Mouse (Mus musculus): ENCODE results near the gene Gm13757. TPM values are rescaled to one million over a fixed set of nuclear protein-coding genes. Genes with fewer than 3 reads are reported as not detected.

Gm13757 gene
- polyA plus RNA-seq (2014; fragmentation: Illumina TruSeq; extraction: RNeasy Lipid Tissue Mini Kit (QIAGEN cat#74804); ENCODE audit: insufficient read depth, low read depth, low replicate concordance), result not detected

DNA sequence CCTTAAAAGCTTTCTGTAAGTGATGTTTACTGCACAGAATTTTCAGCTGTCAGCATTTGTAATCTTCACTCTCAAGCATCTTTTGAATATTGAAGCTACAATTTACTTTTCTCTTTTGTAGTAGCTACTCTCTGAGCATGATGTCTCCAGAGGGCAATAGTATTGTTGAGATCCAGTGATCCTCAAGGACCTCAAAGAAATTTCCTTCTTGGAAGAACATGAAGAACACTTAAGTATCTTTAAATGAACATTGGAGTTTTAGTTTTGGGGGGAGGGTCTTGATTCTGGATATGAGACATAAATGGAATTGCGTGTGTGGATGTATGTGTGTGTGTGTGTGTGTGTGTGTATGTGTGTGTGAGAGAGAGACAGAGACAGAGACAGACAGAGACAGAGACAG is at the start of gene Gm13757:
Gm13757 (minus strand) TSS at position 101 of the 400 bp plus-strand sequence.

GRCm38 (mm10) chr2:88493020-88493419 is 44.1 kb upstream of the Gm13757 start, which contains the start of gene Olfr1185-ps1:
TSS of gene Olfr1185-ps1 (plus strand) at chr2:88493320.

DNA sequence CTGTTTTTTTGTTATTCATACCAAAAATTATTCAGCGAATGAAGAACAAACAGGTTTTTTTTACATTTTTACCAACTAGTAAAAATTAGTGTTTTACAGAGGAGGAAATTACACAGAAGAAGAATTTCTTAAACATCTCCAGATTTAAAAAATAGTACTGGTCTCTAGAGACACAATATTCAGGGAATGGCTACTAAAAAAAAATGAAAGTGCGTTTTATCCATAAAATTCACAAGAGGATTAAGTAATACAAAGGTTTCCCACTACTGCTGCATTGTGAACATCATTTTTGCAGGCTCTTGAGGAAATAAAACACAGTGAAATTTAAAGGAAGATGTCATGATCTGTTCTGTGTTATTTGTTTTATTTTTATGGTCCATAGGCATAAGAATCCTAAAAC is 34.4 kb upstream of the Gm13757 start, which contains the start of gene Olfr1184:
Olfr1184 (plus strand) TSS at position 301 of the 400 bp plus-strand sequence.

GRCm38 (mm10) chr2:88454567-88454966 is 5.6 kb upstream of the Gm13757 start, which contains the start of gene Olfr1183:
TSS of gene Olfr1183 (plus strand) at chr2:88454867.

GRCm38 (mm10) chr2:88426071-88426470 is 22.9 kb downstream of the Gm13757 start, which contains the start of gene Olfr1181:
TSS of gene Olfr1181 (minus strand) at chr2:88426171.

GRCm38 (mm10) chr2:88419051-88419450 is 29.9 kb downstream of the Gm13757 start, which contains the start of gene Olfr1180:
TSS of gene Olfr1180 (minus strand) at chr2:88419151.

GRCm38 (mm10) chr2:88406353-88406752 is 42.6 kb downstream of the Gm13757 start, which contains the start of gene Olfr1179:
TSS of gene Olfr1179 (minus strand) at chr2:88406453.

Other genes starting within 250 kb of the Gm13757 start
- not detected for gene Olfr1170, start 220.8 kb downstream of the Gm13757 start, polyA plus RNA-seq (2014; fragmentation: Illumina TruSeq; extraction: RNeasy Lipid Tissue Mini Kit (QIAGEN cat#74804); ENCODE audit: insufficient read depth, low read depth, low replicate concordance)
- not detected for gene Olfr1173, start 169.3 kb downstream of the Gm13757 start, polyA plus RNA-seq (2014; fragmentation: Illumina TruSeq; extraction: RNeasy Lipid Tissue Mini Kit (QIAGEN cat#74804); ENCODE audit: insufficient read depth, low read depth, low replicate concordance)
- gene Olfr1174-ps, start 134.0 kb downstream of the Gm13757 start, polyA plus RNA-seq (2014; fragmentation: Illumina TruSeq; extraction: RNeasy Lipid Tissue Mini Kit (QIAGEN cat#74804); ENCODE audit: insufficient read depth, low read depth, low replicate concordance), result not detected
- gene Olfr1175-ps, start 121.9 kb downstream of the Gm13757 start, polyA plus RNA-seq (2014; fragmentation: Illumina TruSeq; extraction: RNeasy Lipid Tissue Mini Kit (QIAGEN cat#74804); ENCODE audit: insufficient read depth, low read depth, low replicate concordance), result not detected
- not detected for gene Olfr1176, start 112.4 kb downstream of the Gm13757 start, polyA plus RNA-seq (2014; fragmentation: Illumina TruSeq; extraction: RNeasy Lipid Tissue Mini Kit (QIAGEN cat#74804); ENCODE audit: insufficient read depth, low read depth, low replicate concordance)
- not detected for gene Olfr1177-ps, start 102.6 kb downstream of the Gm13757 start, polyA plus RNA-seq (2014; fragmentation: Illumina TruSeq; extraction: RNeasy Lipid Tissue Mini Kit (QIAGEN cat#74804); ENCODE audit: insufficient read depth, low read depth, low replicate concordance)
- not detected for gene Olfr1178, start 62.1 kb downstream of the Gm13757 start, polyA plus RNA-seq (2014; fragmentation: Illumina TruSeq; extraction: RNeasy Lipid Tissue Mini Kit (QIAGEN cat#74804); ENCODE audit: insufficient read depth, low read depth, low replicate concordance)
- gene Olfr1179, start 42.7 kb downstream of the Gm13757 start, polyA plus RNA-seq (2014; fragmentation: Illumina TruSeq; extraction: RNeasy Lipid Tissue Mini Kit (QIAGEN cat#74804); ENCODE audit: insufficient read depth, low read depth, low replicate concordance), result not detected
- not detected for gene Olfr1180, start 30.0 kb downstream of the Gm13757 start, polyA plus RNA-seq (2014; fragmentation: Illumina TruSeq; extraction: RNeasy Lipid Tissue Mini Kit (QIAGEN cat#74804); ENCODE audit: insufficient read depth, low read depth, low replicate concordance)
- not detected for gene Olfr1181, start 23.0 kb downstream of the Gm13757 start, polyA plus RNA-seq (2014; fragmentation: Illumina TruSeq; extraction: RNeasy Lipid Tissue Mini Kit (QIAGEN cat#74804); ENCODE audit: insufficient read depth, low read depth, low replicate concordance)
- gene Olfr1183, start 5.7 kb upstream of the Gm13757 start, polyA plus RNA-seq (2014; fragmentation: Illumina TruSeq; extraction: RNeasy Lipid Tissue Mini Kit (QIAGEN cat#74804); ENCODE audit: insufficient read depth, low read depth, low replicate concordance), result not detected
- gene Olfr1184, start 34.5 kb upstream of the Gm13757 start, polyA plus RNA-seq (2014; fragmentation: Illumina TruSeq; extraction: RNeasy Lipid Tissue Mini Kit (QIAGEN cat#74804); ENCODE audit: insufficient read depth, low read depth, low replicate concordance), result not detected
- not detected for gene Olfr1185-ps1, start 44.2 kb upstream of the Gm13757 start, polyA plus RNA-seq (2014; fragmentation: Illumina TruSeq; extraction: RNeasy Lipid Tissue Mini Kit (QIAGEN cat#74804); ENCODE audit: insufficient read depth, low read depth, low replicate concordance)
- not detected for gene Olfr1186, start 69.4 kb upstream of the Gm13757 start, polyA plus RNA-seq (2014; fragmentation: Illumina TruSeq; extraction: RNeasy Lipid Tissue Mini Kit (QIAGEN cat#74804); ENCODE audit: insufficient read depth, low read depth, low replicate concordance)
- gene Olfr1188, start 107.8 kb upstream of the Gm13757 start, polyA plus RNA-seq (2014; fragmentation: Illumina TruSeq; extraction: RNeasy Lipid Tissue Mini Kit (QIAGEN cat#74804); ENCODE audit: insufficient read depth, low read depth, low replicate concordance), result not detected
- gene Olfr1189, start 137.3 kb upstream of the Gm13757 start, polyA plus RNA-seq (2014; fragmentation: Illumina TruSeq; extraction: RNeasy Lipid Tissue Mini Kit (QIAGEN cat#74804); ENCODE audit: insufficient read depth, low read depth, low replicate concordance), result not detected
- not detected for gene Olfr1191-ps1, start 191.4 kb upstream of the Gm13757 start, polyA plus RNA-seq (2014; fragmentation: Illumina TruSeq; extraction: RNeasy Lipid Tissue Mini Kit (QIAGEN cat#74804); ENCODE audit: insufficient read depth, low read depth, low replicate concordance)
- not detected for gene Olfr1192-ps1, start 199.4 kb upstream of the Gm13757 start, polyA plus RNA-seq (2014; fragmentation: Illumina TruSeq; extraction: RNeasy Lipid Tissue Mini Kit (QIAGEN cat#74804); ENCODE audit: insufficient read depth, low read depth, low replicate concordance)
- not detected for gene Olfr1193, start 226.5 kb upstream of the Gm13757 start, polyA plus RNA-seq (2014; fragmentation: Illumina TruSeq; extraction: RNeasy Lipid Tissue Mini Kit (QIAGEN cat#74804); ENCODE audit: insufficient read depth, low read depth, low replicate concordance)
- gene Olfr1195, start 240.1 kb upstream of the Gm13757 start, polyA plus RNA-seq (2014; fragmentation: Illumina TruSeq; extraction: RNeasy Lipid Tissue Mini Kit (QIAGEN cat#74804); ENCODE audit: insufficient read depth, low read depth, low replicate concordance), result not detected

Measured in lung, adult 10 weeks (tissue).